Mouse (Mus musculus): ENCODE results near the gene Cfap58. TPM values are rescaled to one million over a fixed set of nuclear protein-coding genes. Genes with fewer than 3 reads are reported as not detected.
A peak's percentile ranks its signal among the peaks of the same experiment; 100 is the strongest.

The Cfap58 gene
- polyA plus RNA-seq, 1 experiment from 2014 or later, result not detected

DNA sequence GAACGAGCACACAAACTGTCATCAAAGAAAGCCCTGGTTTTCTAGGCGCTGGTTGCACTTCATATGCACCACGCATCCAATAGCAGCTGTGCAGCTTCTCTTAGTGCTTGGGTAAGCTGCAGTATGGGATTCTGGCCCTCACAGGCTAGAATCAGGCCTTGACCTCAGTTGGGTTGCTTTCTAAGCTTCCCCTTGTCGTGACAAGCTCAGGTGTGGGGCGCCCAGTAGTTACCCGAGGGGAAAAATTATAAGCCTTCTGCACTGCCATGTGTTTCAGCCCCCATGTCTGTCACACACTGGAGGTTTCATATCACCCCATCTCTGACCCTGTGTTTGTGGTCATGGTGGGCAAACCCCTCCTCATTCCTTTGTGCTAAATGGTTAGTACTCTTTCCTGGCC is 42.0 kb downstream of the Cfap58 start:
- H3K4me3 ChIP-seq, result no peak overlapping the region
- no peak overlapping the region for H3K27ac ChIP-seq (ENCODE audit: poor library complexity, severe bottlenecking)
- H3K4me1 ChIP-seq (replicated peaks), result no peaks in the 10 kb centered on the region
- H3K9me3 ChIP-seq (replicated peaks), result no peaks in the 10 kb centered on the region
- H3K36me3 ChIP-seq, result no peaks in the 10 kb centered on the region
- no peak overlapping the region for H3K4me2 ChIP-seq
- peaks cover 5% of the 10 kb centered on the region; the same call in 1 of the 2 replicates for H3K27me3 ChIP-seq (replicated peaks)
- no peak overlapping the region for H3K9ac ChIP-seq
- ATAC-seq (ENCODE audit: insufficient number of reproducible peaks, low FRiP score), result no peak
- 71% methylated on average over 6 of the region's 6 CpGs for WGBS

DNA sequence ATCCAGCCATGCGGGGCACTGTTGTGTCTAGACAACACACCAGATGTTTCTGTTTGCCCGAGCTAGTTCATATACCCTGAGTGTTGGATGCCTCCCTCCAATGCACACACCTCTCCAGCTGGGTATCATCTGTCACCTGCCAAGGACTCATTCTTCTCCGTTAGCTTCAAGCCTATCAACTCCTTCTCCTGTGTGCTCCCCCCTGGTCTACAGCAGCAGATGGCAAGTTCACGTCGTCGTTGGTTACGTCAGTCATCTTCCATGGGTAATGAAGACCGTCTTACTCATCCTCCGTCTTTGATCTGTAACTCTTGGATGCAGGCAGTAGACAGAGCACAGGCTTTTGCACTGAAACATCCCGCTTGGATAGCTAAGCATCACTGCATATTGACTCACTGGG is 42.8 kb downstream of the Cfap58 start:
- Histone ChIP-seq H3K36me3 (no peaks in the 10 kb centered on the region), H3K4me2 (no peak overlapping the region), H3K9me3 (replicated peaks) (no peaks in the 10 kb centered on the region), H3K27ac (ENCODE audit: poor library complexity, severe bottlenecking) (no peak overlapping the region), H3K9ac (no peak overlapping the region), H3K4me3 (no peak overlapping the region), H3K4me1 (replicated peaks) (no peaks in the 10 kb centered on the region), H3K27me3 (replicated peaks) (peaks cover 6% of the 10 kb centered on the region; the same call in 1 of the 2 replicates)
- WGBS, result 71% methylated on average over 10 of the region's 10 CpGs
- ATAC-seq (ENCODE audit: insufficient number of reproducible peaks, low FRiP score), result no peak

DNA sequence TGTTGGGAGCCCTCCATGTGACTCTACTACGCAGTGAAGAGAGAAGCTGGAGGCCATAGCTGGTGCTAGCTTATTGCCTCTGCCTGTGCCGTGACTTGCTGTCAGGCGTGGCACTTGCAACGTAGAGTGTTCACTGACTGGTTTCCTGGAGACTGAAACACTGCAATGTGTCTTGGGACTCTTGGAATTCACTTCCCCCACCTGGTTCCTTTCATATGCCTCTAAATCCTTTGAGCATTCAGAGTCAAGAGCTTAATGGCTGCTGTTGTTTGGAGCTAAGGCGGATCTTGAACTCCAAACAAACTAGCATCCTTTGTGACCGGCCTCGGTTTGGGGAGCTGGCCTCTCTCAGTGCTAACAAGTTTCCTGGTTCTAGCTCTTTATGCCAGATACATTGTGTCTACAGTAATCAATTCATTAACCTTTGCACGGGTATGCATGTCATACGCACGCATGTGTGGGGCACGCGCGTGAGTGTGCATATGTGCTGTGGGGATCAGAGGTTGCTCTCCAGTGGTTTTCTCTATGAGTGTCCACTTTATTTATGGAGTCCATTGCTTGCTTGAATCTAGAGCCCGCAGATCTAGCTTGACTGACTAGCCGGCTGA is 48.2 kb downstream of the Cfap58 start:
- Histone ChIP-seq H3K9ac (no peak overlapping the region), H3K27me3 (replicated peaks) (peaks cover 23% of the 10 kb centered on the region), H3K4me1 (replicated peaks) (no peaks in the 10 kb centered on the region), H3K4me2 (no peak overlapping the region), H3K9me3 (replicated peaks) (no peaks in the 10 kb centered on the region), H3K4me3 (no peak overlapping the region), H3K27ac (ENCODE audit: poor library complexity, severe bottlenecking) (no peak overlapping the region), H3K36me3 (no peaks in the 10 kb centered on the region)
- ATAC-seq (ENCODE audit: insufficient number of reproducible peaks, low FRiP score), result no peak
- 86% methylated on average over 15 of the region's 15 CpGs for WGBS

DNA sequence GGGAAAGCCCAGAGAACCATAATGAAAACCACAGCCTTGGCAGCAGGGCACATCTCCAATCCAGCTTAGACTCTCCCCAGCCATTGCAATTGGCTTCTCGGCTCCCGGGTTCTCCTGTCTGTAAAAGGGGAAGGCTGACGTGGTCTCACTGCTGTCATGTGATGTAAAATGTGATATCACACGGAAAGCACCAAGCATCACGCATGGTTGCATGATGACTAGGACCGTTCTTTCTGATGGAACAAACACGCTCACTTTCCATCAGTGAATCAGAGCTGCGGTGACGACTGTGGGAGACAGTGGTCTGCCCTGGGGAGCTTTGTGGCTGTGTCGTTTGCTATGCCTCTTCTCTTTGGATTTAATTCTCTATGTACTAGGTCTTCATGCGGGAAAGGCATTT is 50.5 kb downstream of the Cfap58 start:
- 79% methylated on average over 11 of the region's 11 CpGs for WGBS
- Histone ChIP-seq H3K4me2 (no peak overlapping the region), H3K9ac (no peak overlapping the region), H3K27ac (ENCODE audit: poor library complexity, severe bottlenecking) (no peak overlapping the region), H3K4me3 (no peak overlapping the region), H3K36me3 (no peaks in the 10 kb centered on the region), H3K27me3 (replicated peaks) (peaks cover 23% of the 10 kb centered on the region), H3K9me3 (replicated peaks) (no peaks in the 10 kb centered on the region), H3K4me1 (replicated peaks) (no peaks in the 10 kb centered on the region)
- ATAC-seq (ENCODE audit: insufficient number of reproducible peaks, low FRiP score), result no peak

- Histone ChIP-seq H3K36me3 (no peaks in the 10 kb centered on the region), H3K4me1 (replicated peaks) (no peaks in the 10 kb centered on the region), H3K27ac (ENCODE audit: poor library complexity, severe bottlenecking) (no peak overlapping the region), H3K27me3 (replicated peaks) (peaks cover 23% of the 10 kb centered on the region), H3K9me3 (replicated peaks) (no peaks in the 10 kb centered on the region), H3K9ac (no peak overlapping the region), H3K4me2 (no peak overlapping the region), H3K4me3 (no peak overlapping the region)
- ATAC-seq (ENCODE audit: insufficient number of reproducible peaks, low FRiP score), result no peak
- WGBS, result 28% methylated on average over 16 of the region's 16 CpGs
These were observed 51.0 kb downstream of the Cfap58 start for GRCm38 (mm10) chr19:47988456-47988855.

GRCm38 (mm10) chr19:47988880-47989574 is 51.6 kb downstream of the Cfap58 start:
- Histone ChIP-seq H3K4me3 (no peak overlapping the region), H3K36me3 (no peaks in the 10 kb centered on the region), H3K4me1 (replicated peaks) (no peaks in the 10 kb centered on the region), H3K9ac (no peak overlapping the region), H3K4me2 (no peak overlapping the region), H3K27ac (ENCODE audit: poor library complexity, severe bottlenecking) (no peak overlapping the region), H3K27me3 (replicated peaks) (peaks cover 23% of the 10 kb centered on the region), H3K9me3 (replicated peaks) (no peaks in the 10 kb centered on the region)
- no peak for ATAC-seq (ENCODE audit: insufficient number of reproducible peaks, low FRiP score)
- 62% methylated on average over 13 of the region's 13 CpGs for WGBS

DNA sequence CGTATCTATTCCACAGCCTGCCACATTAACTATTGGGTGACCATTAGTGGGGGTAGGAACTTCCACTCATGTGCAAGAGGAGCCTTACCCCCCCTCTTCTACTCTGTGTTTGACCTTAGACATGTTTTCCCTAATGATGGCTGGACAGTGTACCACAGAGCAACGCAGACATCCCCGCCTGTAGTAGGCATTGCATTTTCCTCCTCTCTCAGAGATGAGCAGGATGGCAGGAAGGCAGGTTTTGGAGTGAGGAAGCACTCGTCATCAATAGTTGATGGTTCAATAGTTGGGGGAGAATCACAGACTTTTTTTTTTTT is 52.1 kb downstream of the Cfap58 start:
- Histone ChIP-seq H3K36me3 (no peaks in the 10 kb centered on the region), H3K4me2 (no peak overlapping the region), H3K27me3 (replicated peaks) (peaks cover 23% of the 10 kb centered on the region), H3K4me3 (no peak overlapping the region), H3K9me3 (replicated peaks) (no peaks in the 10 kb centered on the region), H3K27ac (ENCODE audit: poor library complexity, severe bottlenecking) (no peak overlapping the region), H3K4me1 (replicated peaks) (no peaks in the 10 kb centered on the region), H3K9ac (no peak overlapping the region)
- WGBS, result 84% methylated on average over 4 of the region's 4 CpGs
- no peak for ATAC-seq (ENCODE audit: insufficient number of reproducible peaks, low FRiP score)

DNA sequence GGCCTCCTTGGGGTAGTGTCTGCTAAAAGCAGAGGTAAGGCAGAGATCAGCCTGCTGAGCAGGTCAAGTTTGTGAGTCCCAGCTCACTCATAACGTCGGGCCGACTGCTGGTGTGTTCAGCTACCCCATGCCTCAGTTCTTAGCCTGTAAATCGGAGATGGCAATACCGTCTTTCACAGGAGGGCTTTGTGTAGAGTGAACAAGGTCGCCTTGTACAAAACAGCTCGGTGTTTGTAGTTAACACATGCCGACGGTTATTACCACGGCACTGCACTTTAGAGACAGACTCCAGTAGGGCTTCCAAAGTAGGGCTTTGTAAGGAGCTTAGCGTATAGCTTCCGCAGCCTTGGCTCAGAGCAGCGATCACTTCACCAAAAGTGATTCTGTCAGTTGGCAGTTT is 63.8 kb downstream of the Cfap58 start:
- Histone ChIP-seq H3K36me3 (no peaks in the 10 kb centered on the region), H3K9me3 (replicated peaks) (no peaks in the 10 kb centered on the region), H3K4me2 (no peak overlapping the region), H3K27me3 (replicated peaks) (peaks cover 10% of the 10 kb centered on the region; the same call in 1 of the 2 replicates), H3K9ac (no peak overlapping the region), H3K4me1 (replicated peaks) (no peaks in the 10 kb centered on the region), H3K27ac (ENCODE audit: poor library complexity, severe bottlenecking) (no peak overlapping the region), H3K4me3 (no peak overlapping the region)
- ATAC-seq (ENCODE audit: insufficient number of reproducible peaks, low FRiP score), result no peak
- 84% methylated on average over 13 of the region's 13 CpGs for WGBS

GRCm38 (mm10) chr19:48001774-48002173 is 64.3 kb downstream of the Cfap58 start:
- Histone ChIP-seq H3K9me3 (replicated peaks) (no peaks in the 10 kb centered on the region), H3K9ac (no peak overlapping the region), H3K27ac (ENCODE audit: poor library complexity, severe bottlenecking) (no peak overlapping the region), H3K36me3 (no peaks in the 10 kb centered on the region), H3K4me2 (no peak overlapping the region), H3K27me3 (replicated peaks) (peaks cover 10% of the 10 kb centered on the region; the same call in 1 of the 2 replicates), H3K4me1 (replicated peaks) (no peaks in the 10 kb centered on the region), H3K4me3 (no peak overlapping the region)
- no peak for ATAC-seq (ENCODE audit: insufficient number of reproducible peaks, low FRiP score)
- 55% methylated on average over 11 of the region's 11 CpGs for WGBS

DNA sequence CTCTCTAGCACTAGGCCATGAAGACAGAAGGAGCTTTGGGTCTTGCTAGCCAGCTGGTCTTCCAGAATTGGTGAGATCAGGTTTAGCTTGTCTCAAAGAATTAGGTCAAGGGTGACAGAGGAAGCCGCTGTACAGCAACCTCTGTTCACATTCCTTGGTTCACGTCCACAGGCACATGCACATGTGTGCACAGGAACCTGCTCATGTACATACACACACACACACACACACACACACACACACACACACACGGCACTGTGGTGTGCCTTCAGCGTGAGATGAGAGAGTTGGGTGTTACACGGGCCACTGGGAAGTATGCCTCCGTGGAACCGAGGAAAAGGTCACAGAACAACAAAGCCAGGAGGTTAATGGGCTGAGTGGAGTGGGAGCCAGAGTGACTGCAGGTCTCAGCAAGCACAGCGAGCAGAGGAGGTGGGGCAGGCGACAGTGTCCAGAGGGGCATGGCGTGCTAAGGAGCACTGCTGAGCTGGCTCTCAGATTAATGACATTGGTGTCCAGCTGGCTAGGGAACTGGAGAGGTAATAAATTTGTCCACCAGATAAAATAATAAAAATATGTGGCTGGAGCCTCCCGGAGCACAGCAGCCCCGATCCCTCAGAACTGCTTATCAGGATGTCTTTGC is 71.4 kb downstream of the Cfap58 start:
- ATAC-seq (ENCODE audit: insufficient number of reproducible peaks, low FRiP score), result no peak

DNA sequence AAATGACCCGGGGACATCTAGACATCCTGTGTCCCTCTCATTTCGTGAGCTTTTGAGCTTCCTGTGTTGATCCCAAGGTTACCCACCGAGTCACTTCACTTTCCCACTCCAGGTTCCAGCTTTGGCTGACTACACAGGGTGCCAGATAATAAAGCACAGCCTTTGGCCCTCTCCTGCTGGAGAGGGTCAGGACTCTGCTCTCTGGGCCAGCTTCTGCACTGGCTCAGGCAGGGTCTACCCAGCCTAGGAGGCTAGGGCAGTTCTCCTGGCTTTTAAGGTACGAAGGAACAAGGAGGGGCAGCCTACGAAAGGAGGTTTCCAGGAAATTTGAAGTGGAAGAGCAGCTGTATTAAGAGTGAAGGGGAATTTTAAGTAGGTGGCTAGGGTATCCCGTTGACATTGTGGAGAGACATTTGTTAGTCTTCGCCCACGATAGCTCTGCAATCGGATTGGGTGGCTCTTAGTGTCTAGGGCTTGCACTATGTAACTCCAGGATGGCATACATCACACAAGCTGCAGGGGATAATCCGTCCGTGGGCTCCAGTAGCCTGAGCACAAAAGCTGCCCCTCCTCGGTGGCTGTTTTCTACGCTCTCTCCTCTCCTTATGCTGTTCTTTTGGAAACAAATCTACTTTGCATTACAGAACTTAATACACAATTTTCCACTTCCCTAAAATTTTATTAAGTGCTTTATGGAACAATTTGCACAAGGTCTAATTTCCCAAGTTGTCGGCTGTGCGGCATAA is 72.3 kb downstream of the Cfap58 start:
- Histone ChIP-seq H3K9ac (no peak overlapping the region), H3K9me3 (replicated peaks) (no peaks in the 10 kb centered on the region), H3K4me1 (replicated peaks) (no peaks in the 10 kb centered on the region), H3K36me3 (no peaks in the 10 kb centered on the region), H3K4me3 (no peak overlapping the region), H3K27ac (ENCODE audit: poor library complexity, severe bottlenecking) (no peak overlapping the region), H3K4me2 (peak overlapping the region; percentile 35), H3K27me3 (replicated peaks) (peaks cover 18% of the 10 kb centered on the region)
- WGBS, result 61% methylated on average over 15 of the region's 15 CpGs
- no peak; the same call in 1 of the 2 replicates for ATAC-seq (ENCODE audit: insufficient number of reproducible peaks, low FRiP score)

More for the DNA sequence above, 71.4 kb downstream of the Cfap58 start:
- H3K4me2 ChIP-seq, result no peak overlapping the region
- H3K27me3 ChIP-seq (replicated peaks), result peaks cover 15% of the 10 kb centered on the region
- no peaks in the 10 kb centered on the region for H3K4me1 ChIP-seq (replicated peaks)
- no peaks in the 10 kb centered on the region for H3K36me3 ChIP-seq
- no peaks in the 10 kb centered on the region for H3K9me3 ChIP-seq (replicated peaks)
- H3K27ac ChIP-seq (ENCODE audit: poor library complexity, severe bottlenecking), result no peak overlapping the region
- H3K9ac ChIP-seq, result no peak overlapping the region
- WGBS, result 63% methylated on average over 12 of the region's 12 CpGs
- no peak overlapping the region for H3K4me3 ChIP-seq

All from heart, embryonic 12.5 days (tissue).